Mouse (Mus musculus) hindbrain, postnatal 0 days (tissue): ENCODE data around the gene Tma7. TPM values are rescaled to one million over a fixed set of nuclear protein-coding genes. Genes with fewer than 3 reads are reported as not detected.
A peak's percentile ranks its signal among the peaks of the same experiment; 100 is the strongest.

Source experiments
- ATAC-seq: fragments of 200-750 bp; cut with Nextera tagmentation; 2 replicates; pipeline ENCODE4 v1.8.0; 2017; ENCODE audit warnings: mild to moderate bottlenecking, moderate TSS enrichment, moderate library complexity
- DNase-seq: peaks from one replicate; pipeline ENCODE4 v3.0.0-alpha.2; 2015; ENCODE audit warnings: low spot score
- H3K27ac ChIP-seq: fragments of 300-500 bp; sonication (generic); 2 replicates; pipeline ENCODE4 v1.5.1; 2014; ENCODE audit warnings: mild to moderate bottlenecking
- H3K27me3 ChIP-seq: fragments of 300-500 bp; sonication (generic); 2 replicates; pipeline ENCODE4 v1.6.1; 2014; ENCODE audit warnings: low read length, mixed read lengths; ENCODE audit not compliant: insufficient read depth
- H3K36me3 ChIP-seq: fragments of 300-500 bp; sonication (generic); 2 replicates; pipeline ENCODE4 v1.6.1; 2014; ENCODE audit warnings: low read length, mixed read lengths; ENCODE audit not compliant: insufficient read depth
- H3K4me1 ChIP-seq: fragments of 300-500 bp; sonication (generic); 2 replicates; pipeline ENCODE4 v1.6.1; 2014; ENCODE audit warnings: antibody characterized with exemption, low read length, mixed read lengths; ENCODE audit not compliant: insufficient read depth
- H3K4me2 ChIP-seq: fragments of 300-500 bp; sonication (generic); 2 replicates; pipeline ENCODE4 v1.6.1; 2014; ENCODE audit warnings: low read depth, mild to moderate bottlenecking, low read length, moderate library complexity, mixed read lengths
- H3K4me3 ChIP-seq: fragments of 300-500 bp; sonication (generic); 2 replicates; pipeline ENCODE4 v1.5.1; 2014; ENCODE audit warnings: low read length
- H3K9ac ChIP-seq: fragments of 300-500 bp; sonication (generic); replicated peaks from 2 replicates; pipeline ENCODE4 v1.6.1; 2014; ENCODE audit warnings: mild to moderate bottlenecking, low read length, moderate library complexity, mixed read lengths
- H3K9me3 ChIP-seq: fragments of 300-500 bp; sonication (generic); 2 replicates; pipeline ENCODE4 v1.6.1; 2016; ENCODE audit warnings: low read length, mixed read lengths
- CTCF ChIP-seq: IDR thresholded peaks from 2 replicates; pipeline ENCODE4 v1.5.1; 2016; ENCODE audit warnings: antibody characterized with exemption, control low read depth, low read depth
- WGBS: fragments of 180-500 bp; shearing (Covaris S2); extraction: QIAGEN DNeasy Blood & Tissue Kit; methylation state at CpG from one replicate; pipeline ENCODE4 v1.1.7; 2014; 5-methylcytosine and 5-hydroxymethylcytosine counted together
- polyA plus RNA-seq: library from polyadenylated mRNA; unstranded; fragments of >200 nt; fragmentation: Nextera tagmentation; extraction: Ambion mirVana; gene quantifications from 2 replicates; pipeline ENCODE4 v1.2.1, GENCODE M21; 2015
- total RNA-seq: library from RNA; depleted of rRNA; stranded (reverse); fragments of >200 nt; gene quantifications from 2 replicates; pipeline ENCODE4 v1.2.3, GENCODE M21; 2014

Tma7 gene
- total and polyA plus RNA-seq, 2 experiments from 2014 or later: 73.8 to 764 TPM

- Histone ChIP-seq H3K9ac (no peak overlapping the region), H3K36me3 (no peaks in the 10 kb centered on the region), H3K4me1 (peaks cover 9% of the 10 kb centered on the region), H3K4me3 (no peak overlapping the region), H3K27me3 (no peaks in the 10 kb centered on the region), H3K27ac (no peak overlapping the region), H3K9me3 (no peaks in the 10 kb centered on the region), H3K4me2 (no peak overlapping the region)
- ATAC-seq (no peak), DNase-seq (no peak)
- TF ChIP-seq CTCF: no peak
- WGBS: 91% methylated on average over 13 of the region's 13 CpGs
These were observed 31.3 kb downstream of the Tma7 start for GRCm38 (mm10) chr9:109051011-109051501.

- DNase-seq (no peak), ATAC-seq (no peak)
- Histone ChIP-seq H3K4me2 (no peak overlapping the region), H3K4me1 (peaks cover 8% of the 10 kb centered on the region), H3K36me3 (no peaks in the 10 kb centered on the region), H3K27ac (no peak overlapping the region), H3K9ac (0 out of 2 replicates have a peak overlapping the region, but pooled peaks have one; percentile 13), H3K9me3 (no peaks in the 10 kb centered on the region), H3K4me3 (no peak overlapping the region), H3K27me3 (no peaks in the 10 kb centered on the region)
- WGBS: 82% methylated on average over 3 of the region's 3 CpGs
- no peak for TF ChIP-seq CTCF
These were observed 31.8 kb downstream of the Tma7 start for GRCm38 (mm10) chr9:109050674-109050997.

GRCm38 (mm10) chr9:109049996-109050673, 32.3 kb downstream of the Tma7 start:
- 83% methylated on average over 9 of the region's 9 CpGs for WGBS
- DNase-seq: no peak
- Histone ChIP-seq H3K4me1 (peaks cover 3% of the 10 kb centered on the region; the same call in 1 of the 2 replicates), H3K27me3 (no peaks in the 10 kb centered on the region), H3K9ac (0 out of 2 replicates have a peak overlapping the region, but pooled peaks have one; percentile 13), H3K9me3 (no peaks in the 10 kb centered on the region), H3K4me2 (no peak overlapping the region), H3K4me3 (no peak overlapping the region), H3K27ac (no peak overlapping the region), H3K36me3 (no peaks in the 10 kb centered on the region)
- ATAC-seq: no peak
- no peak for TF ChIP-seq CTCF

GRCm38 (mm10) chr9:109049316-109049715, 33.1 kb downstream of the Tma7 start:
- H3K27ac ChIP-seq: no peak overlapping the region
- no peaks in the 10 kb centered on the region for H3K9me3 ChIP-seq
- no peak overlapping the region for H3K4me2 ChIP-seq
- no peak for DNase-seq
- H3K4me3 ChIP-seq: no peak overlapping the region
- H3K36me3 ChIP-seq: no peaks in the 10 kb centered on the region
- no peaks in the 10 kb centered on the region for H3K4me1 ChIP-seq
- no peak overlapping the region for H3K9ac ChIP-seq
- no peaks in the 10 kb centered on the region for H3K27me3 ChIP-seq
- no peak for ATAC-seq
- WGBS: 85% methylated on average over 7 of the region's 7 CpGs
- TF ChIP-seq CTCF: no peak

- H3K27me3 ChIP-seq: no peaks in the 10 kb centered on the region
- peak; percentile 41 for DNase-seq
- peak; percentile 74 for TF ChIP-seq CTCF
- no peaks in the 10 kb centered on the region for H3K4me1 ChIP-seq
- H3K9ac ChIP-seq: no peak overlapping the region
- H3K36me3 ChIP-seq: no peaks in the 10 kb centered on the region
- 34% methylated on average over 5 of the region's 5 CpGs for WGBS
- no peak overlapping the region for H3K27ac ChIP-seq
- no peaks in the 10 kb centered on the region for H3K9me3 ChIP-seq
- ATAC-seq: no peak
- no peak overlapping the region for H3K4me3 ChIP-seq
- no peak overlapping the region for H3K4me2 ChIP-seq
These were observed 36.1 kb downstream of the Tma7 start for GRCm38 (mm10) chr9:109046306-109046705.

- no peaks in the 10 kb centered on the region for H3K36me3 ChIP-seq
- H3K4me3 ChIP-seq: no peak overlapping the region
- no peak overlapping the region for H3K9ac ChIP-seq
- ATAC-seq (no peak), DNase-seq (no peak)
- TF ChIP-seq CTCF: no peak
- no peak overlapping the region for H3K27ac ChIP-seq
- H3K27me3 ChIP-seq: no peaks in the 10 kb centered on the region
- H3K9me3 ChIP-seq: no peaks in the 10 kb centered on the region
- 64% methylated on average over 7 of the region's 7 CpGs for WGBS
- H3K4me1 ChIP-seq: no peaks in the 10 kb centered on the region
- H3K4me2 ChIP-seq: no peak overlapping the region
These were observed 41.0 kb downstream of the Tma7 start for GRCm38 (mm10) chr9:109041351-109041750.

- 78% methylated on average over 6 of the region's 6 CpGs for WGBS
- no peak overlapping the region for H3K9ac ChIP-seq
- no peaks in the 10 kb centered on the region for H3K9me3 ChIP-seq
- TF ChIP-seq CTCF: no peak
- H3K36me3 ChIP-seq: no peaks in the 10 kb centered on the region
- ATAC-seq (peak; percentile 7; the same call in 1 of the 2 replicates), DNase-seq (no peak)
- H3K4me3 ChIP-seq: no peak overlapping the region
- no peak overlapping the region for H3K27ac ChIP-seq
- no peaks in the 10 kb centered on the region for H3K4me1 ChIP-seq
- no peak overlapping the region for H3K4me2 ChIP-seq
- H3K27me3 ChIP-seq: no peaks in the 10 kb centered on the region
These were observed 41.5 kb downstream of the Tma7 start for GRCm38 (mm10) chr9:109040906-109041305.
